Mouse (Mus musculus) thymus, adult 2 months (tissue): ENCODE data around the gene Rptor.

Experiments used
- CTCF ChIP-seq: fragments of 200-500 bp; IDR thresholded peaks from 2 replicates; pipeline ENCODE4 v1.5.1; 2012; ENCODE audit warnings: mild to moderate bottlenecking, control low read depth, low read length, moderate library complexity, borderline replicate concordance; ENCODE audit not compliant: control insufficient read depth, poor library complexity, insufficient read depth; ENCODE audit errors: extremely low read depth
- POLR2A ChIP-seq: fragments of 200-500 bp; IDR thresholded peaks from 2 replicates; pipeline ENCODE4 v1.6.1; 2012; ENCODE audit warnings: mild to moderate bottlenecking, low read length, control low read depth, moderate library complexity; ENCODE audit not compliant: control insufficient read depth, poor library complexity, insufficient read depth; ENCODE audit errors: extremely low read depth

GRCm38 (mm10) chr11:119784672-119785341, 182.1 kb downstream of the Rptor start:
- TF ChIP-seq POLR2A, result no peak
- no peak for TF ChIP-seq CTCF
